Comparison of ENCODE assay signal across 8 mouse cellular contexts in the genomic region with DNA sequence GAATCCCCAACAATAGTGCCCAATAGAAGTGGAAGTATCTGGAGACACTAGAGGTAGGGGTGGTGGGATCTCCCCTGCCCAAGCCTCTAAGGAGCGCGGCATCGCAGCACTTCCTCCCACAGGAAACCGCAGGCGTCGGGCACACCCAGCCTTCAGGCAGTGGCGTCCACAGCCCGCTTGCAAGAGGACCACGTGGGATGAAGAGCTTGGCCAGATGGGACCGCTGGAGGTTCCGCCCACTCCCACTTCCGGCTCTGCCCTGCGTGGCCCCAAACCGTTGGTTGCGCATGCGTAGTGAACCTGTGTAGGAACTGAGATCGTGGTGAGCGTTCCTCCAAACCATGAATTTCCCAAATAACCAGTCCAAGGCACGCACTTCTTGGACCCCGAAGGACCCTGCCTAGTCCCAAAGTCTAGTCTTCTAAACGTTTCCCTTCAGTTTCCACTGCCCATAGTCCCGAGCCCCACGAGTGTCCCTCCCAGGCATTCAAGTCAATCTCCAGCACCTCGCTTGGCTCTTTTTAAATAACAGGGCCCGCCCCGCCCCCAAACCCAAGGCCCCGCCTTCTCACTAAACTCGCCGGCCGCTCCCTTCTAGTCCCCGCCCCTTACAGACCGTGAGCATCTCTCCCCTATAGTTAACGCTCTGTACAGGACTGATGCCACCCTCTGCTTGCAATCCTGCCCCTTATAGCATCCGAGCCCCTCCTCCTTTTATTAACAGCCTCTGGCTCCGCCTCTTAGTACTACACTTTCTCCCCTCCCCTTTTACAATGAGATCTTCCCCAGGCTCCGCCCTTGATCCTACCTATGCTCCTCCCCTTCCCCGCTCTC. TPM values are rescaled to one million over a fixed set of nuclear protein-coding genes. Genes with fewer than 3 reads are reported as not detected.
DNase-seq lines count a peak whose midpoint lies in the region; ATAC-seq and TF ChIP-seq lines count a peak whose summit lies in the region.

No protein-coding gene starts in this region.

- no peaks in the 10 kb centered on the region for H3K4me1 ChIP-seq in cortical plate, adult 2 months (ENCODE audit: control insufficient read depth, insufficient read depth, low read length)
- H3K4me1 ChIP-seq in megakaryocyte, embryonic 14.5 days, result peaks cover 62% of the 10 kb centered on the region

- DNase-seq in gastrocnemius, adult 8-10 months (ENCODE audit: low spot score in 2 of 2), result peak; percentile 89 to 94
- peak; percentile 90 for DNase-seq in hindlimb bud, embryonic 11.5 days (ENCODE audit: extremely low spot score, low read depth, low spot score)
- DNase-seq in left cerebral cortex, adult 8-10 months (ENCODE audit: low spot score in 2 of 2), result peak; percentile 81 to 95
- peak; percentile 96 for DNase-seq in right cerebral cortex, postnatal 10 days (ENCODE audit: low spot score in 2 of 2)
- DNase-seq in urinary bladder, postnatal 25 days (ENCODE audit: low spot score), result peak; percentile 89

- peak overlapping the region; percentile 33 for H3K27ac ChIP-seq in cortical plate, adult 2 months (ENCODE audit: insufficient read depth, low read length)

- TF ChIP-seq CTCF in cortical plate, adult 2 months (IDR thresholded peaks at IDR 0.05; ENCODE audit: extremely low read depth, insufficient read depth, low read length), result no peak

- peaks cover 23% of the 10 kb centered on the region for H3K9me3 ChIP-seq in megakaryocyte, embryonic 14.5 days

- ATAC-seq in activated CD4-positive, CD25-positive, alpha-beta regulatory T cell, adult 4 months, result peak; percentile 82

- peak overlapping the region; percentile 54 for H3K4me3 ChIP-seq in cortical plate, adult 2 months (ENCODE audit: insufficient read depth, low read length)
- H3K4me3 ChIP-seq in megakaryocyte, embryonic 14.5 days (replicated peaks), result peak overlapping the region; percentile 93

- H3K36me3 ChIP-seq in megakaryocyte, embryonic 14.5 days (replicated peaks; ENCODE audit: low read length), result peaks cover 27% of the 10 kb centered on the region

- H3K27me3 ChIP-seq in megakaryocyte, embryonic 14.5 days (replicated peaks), result no peaks in the 10 kb centered on the region

- peak; percentile 71 for TF ChIP-seq POLR2A in cortical plate, adult 2 months (IDR thresholded peaks at IDR 0.05; ENCODE audit: extremely low read depth, insufficient read depth, low read length)

RNA-seq across cellular contexts. Expression of a gene that starts 0.7 kb away (rescaled TPM):
- 1 to 10 TPM in 1 of 2 experiments, under 1 TPM in 1; 0.96 to 2.2 TPM for polyA plus RNA-seq in activated CD4-positive, CD25-positive, alpha-beta regulatory T cell, adult 4 months (2017; shearing (Covaris generic))
- polyA plus RNA-seq in cortical plate, adult 2 months (2012; rRNA removed), result 3.0 and 3.9 TPM in 2 replicates
- total RNA-seq in gastrocnemius, adult 8-10 months (2022), result under 1 TPM in 3 of 4 experiments, not detected in 1; 0.19 to 0.85 (median 0.29) TPM
- 1 to 10 TPM; 2.1 to 3.7 (median 2.9) TPM for total RNA-seq in left cerebral cortex, adult 8-10 months (2022)
- 0.82 TPM in 1 of 2 replicates, not detected in the other for polyA plus RNA-seq in megakaryocyte, embryonic 14.5 days (2012; ENCODE audit: insufficient read depth, low replicate concordance)

RNA-seq across cellular contexts. Expression of a gene that starts 1.9 kb away (rescaled TPM):
- polyA plus RNA-seq in activated CD4-positive, CD25-positive, alpha-beta regulatory T cell, adult 4 months (2017; shearing (Covaris generic)), result 100 to 1,000 TPM; 683 to 699 TPM
- polyA plus RNA-seq in cortical plate, adult 2 months (2012; rRNA removed), result 8.9 and 10.4 TPM in 2 replicates
- 10 to 100 TPM in 1 of 4 experiments, 1 to 10 TPM in 3; 6.2 to 10.2 (median 6.8) TPM for total RNA-seq in gastrocnemius, adult 8-10 months (2022)
- total RNA-seq in left cerebral cortex, adult 8-10 months (2022), result 1 to 10 TPM; 4.3 to 7.4 (median 6.3) TPM
- 176 and 453 TPM in 2 replicates for polyA plus RNA-seq in megakaryocyte, embryonic 14.5 days (2012; ENCODE audit: insufficient read depth, low replicate concordance)

RNA-seq across cellular contexts. Expression of a gene that starts 26.4 kb away (rescaled TPM):
- 1 to 10 TPM; 5.8 to 6.2 TPM for polyA plus RNA-seq in activated CD4-positive, CD25-positive, alpha-beta regulatory T cell, adult 4 months (2017; shearing (Covaris generic))
- 32.5 and 35.0 TPM in 2 replicates for polyA plus RNA-seq in cortical plate, adult 2 months (2012; rRNA removed)
- total RNA-seq in gastrocnemius, adult 8-10 months (2022), result 10 to 100 TPM; 52.6 to 67.7 (median 56.3) TPM
- 10 to 100 TPM; 18.7 to 24.9 (median 22.7) TPM for total RNA-seq in left cerebral cortex, adult 8-10 months (2022)
- 19.2 and 32.5 TPM in 2 replicates for polyA plus RNA-seq in megakaryocyte, embryonic 14.5 days (2012; ENCODE audit: insufficient read depth, low replicate concordance)

RNA-seq across cellular contexts. Expression of a gene that starts 26.6 kb away (rescaled TPM):
- not detected for polyA plus RNA-seq in activated CD4-positive, CD25-positive, alpha-beta regulatory T cell, adult 4 months (2017; shearing (Covaris generic))
- 0.31 TPM in 1 of 2 replicates, not detected in the other for polyA plus RNA-seq in cortical plate, adult 2 months (2012; rRNA removed)
- total RNA-seq in gastrocnemius, adult 8-10 months (2022), result not detected
- under 1 TPM in 1 of 4 experiments, not detected in 3; 0.98 TPM for total RNA-seq in left cerebral cortex, adult 8-10 months (2022)
- 2.7 and 6.4 TPM in 2 replicates for polyA plus RNA-seq in megakaryocyte, embryonic 14.5 days (2012; ENCODE audit: insufficient read depth, low replicate concordance)

RNA-seq across cellular contexts. Expression of a gene that starts 45.0 kb away (rescaled TPM):
- polyA plus RNA-seq in activated CD4-positive, CD25-positive, alpha-beta regulatory T cell, adult 4 months (2017; shearing (Covaris generic)), result not detected
- 9.0 and 10.0 TPM in 2 replicates for polyA plus RNA-seq in cortical plate, adult 2 months (2012; rRNA removed)
- total RNA-seq in gastrocnemius, adult 8-10 months (2022), result under 1 TPM in 2 of 4 experiments, not detected in 2; 0.07 to 0.11 TPM
- 10 to 100 TPM; 11.1 to 12.9 (median 11.8) TPM for total RNA-seq in left cerebral cortex, adult 8-10 months (2022)
- polyA plus RNA-seq in megakaryocyte, embryonic 14.5 days (2012; ENCODE audit: insufficient read depth, low replicate concordance), result 0.31 and 2.6 TPM in 2 replicates

Comparison
In these comparisons a context has a peak if more than half of its experiments do, and no peak if none do; other contexts are left out.
1. Peak in every context shown above with its lines: DNase-seq, ATAC-seq, H3K4me3 ChIP-seq and H3K27ac ChIP-seq.
2. RNA of a gene that starts 1.9 kb away (polyA plus RNA-seq): 683 to 699 TPM in activated CD4-positive, CD25-positive, alpha-beta regulatory T cell, adult 4 months and 176 to 453 TPM in megakaryocyte, embryonic 14.5 days; 8.9 to 10.4 TPM in cortical plate, adult 2 months; every median in the first group is over 10 times any median in the second.